Mouse (Mus musculus) cerebellum, postnatal 25 days (tissue): ENCODE measurements around the gene Ggt6.
"Not testable (repeated sequence)": the region's sequence is repeated elsewhere in the genome, so short reads cannot be mapped to it uniquely, and the experiment has no call there.

Experiments used
- DNase-seq, 2 experiments: peaks; one replicate each; pipeline ENCODE4 v3.0.0; 2021; ENCODE audit warnings: mixed read lengths in 2 of 2

The Ggt6 gene

DNA sequence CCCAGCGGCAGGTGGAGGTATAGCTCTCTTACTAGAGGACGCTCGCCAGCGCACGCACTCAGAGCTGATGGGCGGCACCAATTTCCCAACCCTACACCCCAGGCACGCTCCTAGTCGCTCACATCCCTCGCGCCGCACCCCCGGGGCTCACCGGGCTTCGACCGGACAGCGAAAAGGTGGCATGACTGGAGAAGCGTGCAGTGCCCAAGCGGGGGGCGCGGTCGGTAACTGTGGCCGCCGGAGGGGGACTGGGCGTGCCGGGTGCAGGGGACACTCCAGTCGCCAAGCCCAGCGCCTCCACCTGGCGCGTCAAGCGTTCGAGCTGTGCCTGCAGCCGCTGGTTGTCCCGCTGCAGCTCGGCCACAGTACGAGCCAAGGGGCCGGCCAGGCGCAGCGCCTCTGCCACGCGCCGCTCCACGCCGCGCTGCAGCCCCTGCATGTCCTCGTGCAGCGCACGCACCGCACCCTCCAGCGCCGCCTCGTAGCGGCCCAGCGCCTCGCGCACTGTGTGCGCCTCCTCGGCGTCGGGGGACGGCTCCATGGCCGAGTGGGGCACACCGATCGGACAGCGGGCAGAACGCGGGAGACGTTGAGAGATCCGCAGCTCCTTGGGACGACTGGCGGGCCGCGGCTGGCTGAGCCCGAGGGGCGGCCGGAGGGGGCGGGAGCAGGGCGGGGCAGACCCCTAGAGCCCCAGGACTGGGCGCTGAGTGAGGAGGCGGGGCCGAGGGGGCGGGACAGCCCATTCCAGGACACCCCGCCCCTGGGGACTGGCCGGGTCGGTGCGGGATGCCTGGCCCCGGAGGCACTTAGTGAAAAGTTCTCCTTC, 24.0 kb upstream of the Ggt6 start, which contains the start of gene Smtnl2:
Gene Smtnl2 (minus strand): TSS at position 621 of the 829 bp plus-strand sequence.
- peak in 1 of 2 experiments; percentile 50 for DNase-seq

GRCm38 (mm10) chr11:72411945-72412344, 23.4 kb upstream of the Ggt6 start:
- DNase-seq = no peak

GRCm38 (mm10) chr11:72413016-72413415, 22.3 kb upstream of the Ggt6 start:
- DNase-seq = no peak

DNA sequence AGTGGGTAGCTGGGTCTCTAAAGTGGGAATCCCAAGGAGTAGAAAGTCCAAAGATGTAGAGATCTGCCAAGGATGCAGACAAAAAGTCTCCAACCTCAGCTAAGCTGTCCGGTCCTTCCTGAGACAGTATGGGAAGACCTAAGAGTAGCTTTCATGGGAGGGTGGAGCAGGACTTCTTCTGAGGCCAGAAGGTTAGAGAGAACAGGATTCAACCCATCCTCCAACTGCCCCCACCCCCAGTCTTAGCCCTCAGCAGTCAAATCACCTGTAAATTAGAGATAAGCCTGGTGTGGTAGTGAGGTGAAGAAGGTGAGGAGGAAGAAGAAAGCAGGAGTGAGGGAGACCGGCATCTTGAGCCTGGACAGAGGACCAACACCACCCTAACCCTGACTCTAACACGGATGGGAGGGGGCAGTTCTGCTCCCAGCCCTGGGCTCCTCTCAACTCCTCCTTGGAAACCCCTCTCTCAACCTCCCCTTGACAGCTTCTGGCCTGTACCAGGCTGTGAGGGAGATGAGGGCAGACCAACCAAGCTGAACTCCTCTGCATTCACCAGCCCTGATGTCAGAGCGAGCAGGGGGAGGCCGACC, 21.6 kb upstream of the Ggt6 start:
- no peak for DNase-seq

DNA sequence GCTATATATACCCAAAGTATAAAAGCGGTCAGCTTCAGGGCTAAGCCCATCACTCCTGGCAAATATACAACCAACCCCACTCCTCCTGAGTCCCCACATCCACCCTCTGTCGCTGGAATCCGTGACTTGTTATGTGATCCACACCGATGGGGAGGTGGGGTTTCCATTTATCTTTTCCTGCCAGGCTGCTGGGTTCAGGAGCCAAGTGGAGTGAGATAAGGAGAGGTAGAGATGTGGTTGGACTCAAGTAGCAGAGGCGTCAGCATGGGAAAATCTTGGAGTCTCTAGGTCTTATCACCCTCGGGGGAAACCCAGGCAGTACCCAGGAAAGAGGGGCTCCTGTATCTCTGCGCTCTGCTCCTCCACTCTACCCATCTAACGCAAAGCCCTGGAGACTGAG, 20.2 kb upstream of the Ggt6 start:
- no peak for DNase-seq

DNA sequence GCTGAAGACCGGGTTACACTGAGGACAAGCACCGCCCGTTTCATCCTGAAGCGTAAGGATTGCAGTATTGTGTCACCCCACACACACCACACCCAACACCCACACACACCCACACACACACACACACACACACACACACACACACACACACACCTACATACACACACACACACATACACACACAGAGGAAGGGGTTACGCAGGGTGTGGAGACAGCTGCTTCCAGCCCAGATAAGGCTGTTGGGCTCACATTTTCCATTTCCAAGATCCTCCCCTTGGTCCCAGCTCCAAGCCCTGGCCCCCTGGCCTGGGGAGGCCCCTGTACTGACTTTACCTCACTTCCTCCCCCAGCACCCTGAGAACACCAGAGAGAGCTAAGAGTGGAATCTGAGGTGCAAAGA, 18.7 kb upstream of the Ggt6 start:
- DNase-seq = no peak

GRCm38 (mm10) chr11:72417376-72417775, 17.9 kb upstream of the Ggt6 start:
- DNase-seq = no peak

DNA sequence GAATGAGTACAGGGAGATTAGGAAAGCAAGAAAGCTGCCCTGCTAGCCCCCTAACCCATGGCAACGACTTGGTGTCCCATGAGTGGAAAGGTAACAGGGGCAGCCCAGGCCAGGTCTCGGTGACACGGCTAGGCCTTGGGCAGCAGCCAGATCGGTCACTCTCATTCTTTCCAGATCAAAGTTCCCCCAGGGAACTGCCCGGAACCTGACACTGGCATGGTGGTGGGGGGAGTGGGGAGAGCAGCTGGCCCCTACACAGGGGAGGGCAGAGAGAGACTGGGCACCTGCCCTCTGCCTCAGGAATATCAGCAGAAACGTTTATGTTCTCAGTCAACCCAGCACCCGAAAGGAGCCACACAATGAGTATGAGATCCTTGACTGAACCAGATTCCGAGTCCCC, 17.1 kb upstream of the Ggt6 start:
- DNase-seq = no peak

GRCm38 (mm10) chr11:72419006-72419405, 16.3 kb upstream of the Ggt6 start:
- no peak for DNase-seq

- DNase-seq = no peak
Observed at GRCm38 (mm10) chr11:72420460-72421122, 14.7 kb upstream of the Ggt6 start.

DNA sequence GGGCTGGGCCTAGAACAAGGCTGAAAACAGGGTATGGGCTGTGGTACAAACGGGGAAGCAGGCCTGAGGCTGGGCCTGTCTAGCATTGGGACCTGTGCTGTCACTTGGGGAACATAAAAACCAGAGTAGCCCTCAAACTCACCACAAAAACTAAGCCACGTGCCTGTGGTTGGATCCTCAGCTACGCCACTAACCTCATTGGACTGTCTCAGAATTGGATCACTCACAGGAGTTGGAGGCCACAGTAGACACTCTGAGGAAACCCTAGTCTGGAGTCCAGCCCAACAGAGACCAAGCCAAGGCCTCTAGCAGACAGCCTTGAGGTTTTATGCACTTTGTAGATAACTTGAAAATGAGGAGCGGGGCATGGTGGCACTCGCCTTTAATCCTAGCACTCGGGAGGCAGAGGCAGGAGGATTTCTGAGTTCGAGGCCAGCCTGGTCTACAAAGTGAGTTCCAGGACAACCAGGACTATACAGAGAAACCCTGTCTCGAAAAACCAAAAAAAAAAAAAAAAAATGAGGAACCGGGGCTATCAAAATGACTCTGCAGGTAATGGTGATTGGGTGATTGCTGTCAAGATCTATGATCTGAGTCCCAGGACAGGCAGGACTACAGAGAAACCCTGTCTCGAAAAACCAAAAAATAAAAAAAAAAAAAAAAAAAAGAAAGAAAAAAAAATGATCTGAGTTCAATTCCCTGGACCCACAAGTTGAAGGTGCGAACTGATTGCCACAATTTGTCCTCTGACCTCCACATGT, 13.6 kb upstream of the Ggt6 start:
- DNase-seq = no peak

DNA sequence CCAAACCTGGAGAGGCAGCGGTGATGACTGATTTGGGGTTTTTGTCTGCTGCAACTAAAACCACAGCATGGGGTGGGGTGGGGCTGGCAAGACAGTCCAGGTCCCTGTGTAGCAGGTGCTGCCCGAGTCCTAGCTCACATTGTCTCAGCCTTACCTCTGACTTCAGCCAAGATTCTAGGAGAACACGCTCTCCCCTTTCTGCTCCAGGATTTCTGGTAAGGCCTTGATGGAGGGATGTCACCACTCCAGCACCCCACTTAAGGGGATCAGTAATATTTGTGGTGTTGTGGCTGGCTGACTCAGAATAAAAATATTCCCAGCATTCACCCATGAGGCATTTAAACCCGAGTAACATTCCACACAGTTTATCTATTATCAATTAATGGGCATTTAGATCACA, 11.6 kb upstream of the Ggt6 start:
- DNase-seq = no peak

- no peak for DNase-seq
Observed at GRCm38 (mm10) chr11:72425201-72425600, 10.1 kb upstream of the Ggt6 start.

GRCm38 (mm10) chr11:72426884-72427283, 8.4 kb upstream of the Ggt6 start:
- DNase-seq = no peak

DNA sequence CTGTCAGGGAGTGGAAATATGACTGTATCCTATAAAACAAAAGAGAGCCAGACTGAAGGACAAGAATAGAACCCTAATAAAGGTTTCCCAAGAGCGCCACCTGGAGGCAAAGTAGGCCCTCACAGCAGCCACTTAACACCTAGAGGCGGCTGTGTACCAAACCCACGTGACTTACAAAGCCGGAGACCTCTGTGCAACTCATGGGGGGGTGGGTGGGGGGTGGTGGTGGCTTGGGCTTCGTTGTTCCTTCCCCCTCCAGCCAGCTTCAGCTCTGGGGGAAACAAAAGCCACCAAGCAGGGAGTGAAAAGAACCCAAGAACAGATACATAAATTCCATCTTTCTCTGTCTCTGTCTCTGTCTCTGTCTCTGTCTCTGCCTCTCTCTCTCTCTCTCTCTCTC, 6.6 kb upstream of the Ggt6 start:
- peak; percentile 47 to 79 for DNase-seq

- DNase-seq = peak; percentile 64 to 77
Observed at GRCm38 (mm10) chr11:72429288-72429690, 6.0 kb upstream of the Ggt6 start.

- DNase-seq = not testable (repeated sequence)
Observed at GRCm38 (mm10) chr11:72430311-72431068, 4.8 kb upstream of the Ggt6 start.

GRCm38 (mm10) chr11:72435694-72436045, 344 bp downstream of the Ggt6 start:
- no peak for DNase-seq

DNA sequence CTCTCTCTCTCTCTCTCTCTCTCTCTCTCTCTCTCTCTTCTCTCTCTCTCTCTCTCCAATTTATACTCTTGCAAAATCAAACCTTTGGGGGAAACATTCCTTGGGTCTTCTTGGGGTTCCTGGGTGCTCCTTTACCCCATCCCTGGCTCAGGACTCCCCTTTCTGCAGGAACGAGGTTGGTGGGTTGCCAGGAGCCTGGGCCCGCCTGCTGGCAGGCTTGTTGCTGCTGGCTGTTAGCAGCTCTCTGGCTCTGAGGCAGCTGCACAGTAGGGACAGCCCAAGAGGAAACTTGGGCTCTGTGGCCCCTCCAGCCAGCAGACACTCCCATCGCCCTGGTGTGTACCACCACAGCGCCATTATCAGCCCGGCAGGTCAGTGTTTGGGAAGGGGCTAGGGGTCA, 945 bp downstream of the Ggt6 start:
- DNase-seq = peak in 1 of 2 experiments; percentile 38

- DNase-seq = peak in 1 of 2 experiments; percentile 39
Observed at GRCm38 (mm10) chr11:72436756-72437650, 1.7 kb downstream of the Ggt6 start.

DNA sequence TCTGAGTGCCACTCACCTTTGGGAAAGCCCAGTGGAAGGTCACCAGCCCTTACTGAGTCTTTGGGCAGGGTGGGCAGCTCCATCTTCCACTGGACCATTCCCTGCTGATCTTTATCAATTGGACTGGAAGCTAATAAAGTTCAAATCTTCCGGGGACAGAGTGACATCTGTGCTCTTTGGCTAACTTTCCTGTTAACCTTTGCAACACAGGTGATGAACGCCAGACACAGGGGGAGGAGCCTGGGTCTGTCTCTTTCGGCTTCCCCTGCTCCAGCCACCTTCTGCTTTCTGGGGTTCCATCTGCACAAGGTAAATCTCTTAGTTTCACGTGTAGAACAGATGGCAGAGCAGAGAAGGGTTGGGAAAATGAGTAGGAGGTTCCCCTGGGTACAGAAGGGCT, 3.1 kb downstream of the Ggt6 start:
- no peak for DNase-seq
